Mouse (Mus musculus): ENCODE data around the gene Gm49369. TPM values are rescaled to one million over a fixed set of nuclear protein-coding genes. Genes with fewer than 3 reads are reported as not detected.

Gm49369 gene
- polyA plus RNA-seq, 1 experiment: 0.31 TPM

- Histone ChIP-seq H3K4me3 (peak within 1 kb of the TSS; percentile 22), H3K4me2 (ENCODE audit: low read depth) (peak within 1 kb of the TSS; percentile 87), H3K27me3 (ENCODE audit: control insufficient read depth, insufficient read depth, insufficient read length) (no peaks in the 10 kb centered on the region), H3ac (ENCODE audit: control insufficient read depth, insufficient read length) (no peak within 1 kb of the TSS), H3K36me3 (ENCODE audit: control insufficient read depth, insufficient read depth) (peaks cover 10% of the 10 kb centered on the region), H3K79me2 (ENCODE audit: control insufficient read depth, insufficient read depth) (no peaks in the 10 kb centered on the region)
- TF ChIP-seq POLR2AphosphoS2 (IDR thresholded peaks at IDR 0.05; ENCODE audit: insufficient read length, low read depth) (peak; percentile 23), USF1 (IDR thresholded peaks at IDR 0.05; ENCODE audit: low read depth) (no peak)
These were observed 8.6 kb downstream of the Gm49369 start, which contains the start of gene Ifitm10 for GRCm38 (mm10) chr7:142373641-142374412. Gene Ifitm10, minus strand, starts transcription at chr7:142373753.

GRCm38 (mm10) chr7:142373039-142373438 is 9.4 kb downstream of the Gm49369 start:
- Histone ChIP-seq H3K79me2 (ENCODE audit: control insufficient read depth, insufficient read depth) (no peaks in the 10 kb centered on the region), H3K4me2 (ENCODE audit: low read depth) (no peak overlapping the region), H3K36me3 (ENCODE audit: control insufficient read depth, insufficient read depth) (peaks cover 9% of the 10 kb centered on the region), H3K4me3 (no peak overlapping the region), H3ac (ENCODE audit: control insufficient read depth, insufficient read length) (no peak overlapping the region), H3K27me3 (ENCODE audit: control insufficient read depth, insufficient read depth, insufficient read length) (no peaks in the 10 kb centered on the region)
- TF ChIP-seq MYOD1 (IDR thresholded peaks at IDR 0.05; ENCODE audit: control insufficient read depth in 1 of 3, insufficient read length in 2 of 3, low read depth in 2 of 3) (no peak), MAX (IDR thresholded peaks at IDR 0.05; ENCODE audit: low read depth) (no peak), SRF (IDR thresholded peaks at IDR 0.05; ENCODE audit: control insufficient read depth, insufficient read length, low read depth) (no peak), CEBPB (IDR thresholded peaks at IDR 0.05; ENCODE audit: insufficient read depth, poor library complexity, severe bottlenecking) (no peak), USF1 (IDR thresholded peaks at IDR 0.05; ENCODE audit: low read depth) (no peak), REST (IDR thresholded peaks at IDR 0.05; ENCODE audit: insufficient read depth, insufficient read length) (no peak), TCF3 (IDR thresholded peaks at IDR 0.05; ENCODE audit: insufficient read length, low read depth) (no peak)

GRCm38 (mm10) chr7:142371768-142372661 is 10.5 kb downstream of the Gm49369 start:
- H3K4me2 ChIP-seq (ENCODE audit: low read depth): peak overlapping the region; percentile 87
- no peaks in the 10 kb centered on the region for H3K79me2 ChIP-seq (ENCODE audit: control insufficient read depth, insufficient read depth)
- TF ChIP-seq USF1 (IDR thresholded peaks at IDR 0.05; ENCODE audit: low read depth) (no peak), MYOG (IDR thresholded peaks at IDR 0.05; ENCODE audit: control insufficient read depth in 1 of 3, insufficient read depth in 1 of 3, insufficient read length in 2 of 3, low read depth in 2 of 3) (peak in 1 of 3 experiments; percentile 4), E2F4 (IDR thresholded peaks at IDR 0.05; ENCODE audit: insufficient read depth) (no peak), POLR2A (IDR thresholded peaks at IDR 0.05; ENCODE audit: insufficient read length, low read depth) (no peak), POLR2AphosphoS2 (IDR thresholded peaks at IDR 0.05; ENCODE audit: insufficient read length, low read depth) (no peak), REST (IDR thresholded peaks at IDR 0.05; ENCODE audit: insufficient read depth, insufficient read length) (no peak), CEBPB (IDR thresholded peaks at IDR 0.05; ENCODE audit: insufficient read depth, poor library complexity, severe bottlenecking) (no peak), TCF3 (IDR thresholded peaks at IDR 0.05; ENCODE audit: insufficient read length, low read depth) (no peak), MAX (IDR thresholded peaks at IDR 0.05; ENCODE audit: low read depth) (no peak), MYOD1 (IDR thresholded peaks at IDR 0.05; ENCODE audit: control insufficient read depth in 1 of 3, insufficient read length in 2 of 3, low read depth in 2 of 3) (peak in 1 of 3 experiments; percentile 11), SRF (IDR thresholded peaks at IDR 0.05; ENCODE audit: control insufficient read depth, insufficient read length, low read depth) (no peak)
- no peaks in the 10 kb centered on the region for H3K27me3 ChIP-seq (ENCODE audit: control insufficient read depth, insufficient read depth, insufficient read length)
- peak overlapping the region; percentile 22 for H3K4me3 ChIP-seq
- H3K36me3 ChIP-seq (ENCODE audit: control insufficient read depth, insufficient read depth): no peaks in the 10 kb centered on the region
- H3ac ChIP-seq (ENCODE audit: control insufficient read depth, insufficient read length): peak overlapping the region; percentile 27

GRCm38 (mm10) chr7:142371398-142371767 is 11.1 kb downstream of the Gm49369 start:
- H3K4me3 ChIP-seq: peak overlapping the region; percentile 22
- peak overlapping the region; percentile 87 for H3K4me2 ChIP-seq (ENCODE audit: low read depth)
- TF ChIP-seq POLR2AphosphoS2 (IDR thresholded peaks at IDR 0.05; ENCODE audit: insufficient read length, low read depth) (no peak), MYOD1 (IDR thresholded peaks at IDR 0.05; ENCODE audit: control insufficient read depth in 1 of 3, insufficient read length in 2 of 3, low read depth in 2 of 3) (peak in 1 of 3 experiments; percentile 15), POLR2A (IDR thresholded peaks at IDR 0.05; ENCODE audit: insufficient read length, low read depth) (no peak)
- no peaks in the 10 kb centered on the region for H3K36me3 ChIP-seq (ENCODE audit: control insufficient read depth, insufficient read depth)
- peak overlapping the region; percentile 27 for H3ac ChIP-seq (ENCODE audit: control insufficient read depth, insufficient read length)
- H3K79me2 ChIP-seq (ENCODE audit: control insufficient read depth, insufficient read depth): no peaks in the 10 kb centered on the region
- no peaks in the 10 kb centered on the region for H3K27me3 ChIP-seq (ENCODE audit: control insufficient read depth, insufficient read depth, insufficient read length)

GRCm38 (mm10) chr7:142370937-142371336 is 11.5 kb downstream of the Gm49369 start:
- H3K27me3 ChIP-seq (ENCODE audit: control insufficient read depth, insufficient read depth, insufficient read length): no peaks in the 10 kb centered on the region
- H3K4me2 ChIP-seq (ENCODE audit: low read depth): peak overlapping the region; percentile 87
- peak overlapping the region; percentile 22 for H3K4me3 ChIP-seq
- H3K79me2 ChIP-seq (ENCODE audit: control insufficient read depth, insufficient read depth): no peaks in the 10 kb centered on the region
- peak overlapping the region; percentile 27 for H3ac ChIP-seq (ENCODE audit: control insufficient read depth, insufficient read length)
- H3K36me3 ChIP-seq (ENCODE audit: control insufficient read depth, insufficient read depth): no peaks in the 10 kb centered on the region
- TF ChIP-seq USF1 (IDR thresholded peaks at IDR 0.05; ENCODE audit: low read depth) (no peak), POLR2AphosphoS2 (IDR thresholded peaks at IDR 0.05; ENCODE audit: insufficient read length, low read depth) (no peak)

Data from myocyte (in vitro differentiated cells).